Mouse (Mus musculus): ENCODE data around the gene Capns1.

DNA sequence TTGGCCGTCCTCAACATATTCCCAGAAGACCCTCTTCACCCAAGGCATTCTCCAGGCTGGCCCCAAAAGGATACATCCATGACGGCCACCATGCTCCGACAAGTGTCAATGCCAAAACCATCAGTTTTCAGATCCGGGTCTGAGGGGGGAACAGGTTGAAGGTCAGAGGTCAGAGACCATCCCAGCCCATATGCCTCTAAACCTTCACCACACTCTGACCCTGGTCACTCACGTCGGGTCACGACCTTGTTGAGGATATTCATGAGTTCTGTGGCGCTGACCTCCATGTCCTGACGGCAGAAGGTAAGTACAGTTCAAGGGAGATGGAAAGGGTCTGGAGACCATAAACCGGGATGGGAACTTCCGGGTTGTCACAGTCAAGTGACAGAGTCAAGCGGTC is 6.5 kb downstream of the Capns1 start:
- TF ChIP-seq POLR2A (IDR thresholded peaks at IDR 0.05; ENCODE audit: low read depth, low read length) (no peak), CTCF (IDR thresholded peaks at IDR 0.05; ENCODE audit: extremely low read depth, insufficient read length, insufficient replicate concordance, low read depth, low read length) (no peak)
